In the genomic region with DNA sequence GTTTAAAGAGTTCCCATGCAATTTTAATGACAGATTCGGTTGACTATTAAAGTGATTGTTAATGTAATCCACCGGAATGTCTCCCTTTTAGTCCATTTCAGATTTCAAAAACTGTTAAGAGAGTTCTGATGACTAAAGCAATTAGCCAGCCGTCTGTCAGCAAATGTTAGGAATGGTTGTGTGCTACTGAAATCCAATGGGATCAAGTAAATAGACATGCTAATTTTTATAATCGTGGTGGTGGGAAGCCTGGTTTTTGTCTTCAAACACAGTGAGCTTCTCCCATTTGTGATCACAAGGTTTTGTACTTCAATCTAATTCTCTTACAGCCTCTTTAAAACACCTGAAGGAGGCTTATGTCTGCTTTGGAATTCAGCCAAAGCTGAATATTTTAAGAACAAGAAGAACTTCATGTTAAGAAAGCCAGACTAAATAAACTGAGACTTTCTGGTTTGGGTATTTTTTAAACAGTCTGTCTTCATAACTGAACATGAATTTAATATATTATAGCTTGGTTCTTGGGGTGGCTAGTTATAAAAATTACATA, we compare ENCODE assay signal across 10 mouse cellular contexts. TPM values are rescaled to one million over a fixed set of nuclear protein-coding genes. Genes with fewer than 3 reads are reported as not detected.
DNase-seq lines count a peak whose midpoint lies in the region; ATAC-seq and TF ChIP-seq lines count a peak whose summit lies in the region.
"Had no signal": no experiment of that assay in that cellular context is flagged by ENCODE, and none has a peak within 500 bp of the region (broad histone marks: within the 10 kb centered on the region; RNA-seq: fewer than 3 reads in every experiment).

No protein-coding gene starts in this region.

- peak overlapping the region; percentile 28 for H3K4me3 ChIP-seq in heart, embryonic 12.5 days
- H3K4me3 ChIP-seq in lung, adult 2 months (replicated peaks; ENCODE audit: extremely low read depth, low read depth, low read length): peak overlapping the region; percentile 36
- H3K4me3 ChIP-seq in heart, postnatal 0 days (ENCODE audit: low read depth, low read length): peak overlapping the region; percentile 73
- peak overlapping the region; percentile 64; the same call in 1 of the 2 replicates for H3K4me3 ChIP-seq in neural tube, embryonic 14.5 days (ENCODE audit: low read depth, low read length)

- peaks cover 44% of the 10 kb centered on the region for H3K4me1 ChIP-seq in heart, embryonic 12.5 days (replicated peaks)
- peaks cover 7% of the 10 kb centered on the region for H3K4me1 ChIP-seq in lung, adult 2 months (ENCODE audit: control insufficient read depth, insufficient read depth, low read length)
- H3K4me1 ChIP-seq in heart, postnatal 0 days (ENCODE audit: control insufficient read depth, insufficient read depth): peaks cover 41% of the 10 kb centered on the region
- H3K4me1 ChIP-seq in neural tube, embryonic 14.5 days (ENCODE audit: control insufficient read depth, insufficient read depth, low read length): no peaks in the 10 kb centered on the region

- H3K9ac ChIP-seq in heart, embryonic 12.5 days: no peak overlapping the region
- peak overlapping the region; percentile 70; the same call in 1 of the 2 replicates for H3K9ac ChIP-seq in heart, postnatal 0 days (replicated peaks; ENCODE audit: low read depth, low read length)
- no peak overlapping the region for H3K9ac ChIP-seq in neural tube, embryonic 14.5 days (replicated peaks; ENCODE audit: low read depth, low read length)

- 54% methylated on average over 4 of the region's 4 CpGs for WGBS in heart, embryonic 12.5 days
- WGBS in lung, adult 2 months: 55% methylated on average over 4 of the region's 4 CpGs
- 35% methylated on average over 4 of the region's 4 CpGs for WGBS in heart, postnatal 0 days
- WGBS in neural tube, embryonic 14.5 days: 50% methylated on average over 4 of the region's 4 CpGs

- H3K36me3 ChIP-seq in heart, embryonic 12.5 days: no peaks in the 10 kb centered on the region
- H3K36me3 ChIP-seq in heart, postnatal 0 days (replicated peaks; ENCODE audit: control insufficient read depth, insufficient read depth, low read length): no peaks in the 10 kb centered on the region
- no peaks in the 10 kb centered on the region for H3K36me3 ChIP-seq in neural tube, embryonic 14.5 days (ENCODE audit: control insufficient read depth, insufficient read depth, low read length)
- H3K36me3 ChIP-seq: midbrain, embryonic 10.5 days had no signal

- ATAC-seq in heart, embryonic 12.5 days (ENCODE audit: insufficient number of reproducible peaks, low FRiP score): no peak
- ATAC-seq in heart, postnatal 0 days (ENCODE audit: insufficient read depth, low read depth): no peak
- ATAC-seq in neural tube, embryonic 14.5 days (ENCODE audit: low read depth): no peak

- no peak for TF ChIP-seq EP300 in heart, postnatal 0 days (IDR thresholded peaks at IDR 0.05; ENCODE audit: low read depth)

- peak overlapping the region; percentile 47; the same call in 1 of the 2 replicates for H3K4me2 ChIP-seq in heart, embryonic 12.5 days
- peak overlapping the region; percentile 98 for H3K4me2 ChIP-seq in heart, postnatal 0 days (ENCODE audit: low read depth, low read length)
- no peak overlapping the region for H3K4me2 ChIP-seq in neural tube, embryonic 14.5 days (ENCODE audit: low read depth, low read length)

- TF ChIP-seq CTCF in lung, adult 2 months (IDR thresholded peaks at IDR 0.05; ENCODE audit: insufficient read depth, low read length): no peak
- TF ChIP-seq CTCF in heart, postnatal 0 days (IDR thresholded peaks at IDR 0.05; ENCODE audit: low read depth): no peak

- H3K27me3 ChIP-seq in heart, embryonic 12.5 days (replicated peaks): no peaks in the 10 kb centered on the region
- no peaks in the 10 kb centered on the region for H3K27me3 ChIP-seq in heart, postnatal 0 days (ENCODE audit: control insufficient read depth, insufficient read depth, low read length)
- peaks cover 7% of the 10 kb centered on the region for H3K27me3 ChIP-seq in neural tube, embryonic 14.5 days (ENCODE audit: control insufficient read depth, insufficient read depth, low read length)

- no peak for DNase-seq in heart, adult 8-10 months (ENCODE audit: low spot score)
- no peak for DNase-seq in lung, adult 2 months
- DNase-seq in lung, adult 18-20 months: no peak
- no peak for DNase-seq in heart, postnatal 0 days (ENCODE audit: low spot score)
- DNase-seq in adrenal gland, adult 18-20 months (ENCODE audit: low spot score in 2 of 2): no peak
- DNase-seq in urinary bladder, postnatal 14 days (ENCODE audit: low spot score): no peak
- DNase-seq: cerebellum, postnatal 10 days had no signal

- no peak for TF ChIP-seq POLR2A in lung, adult 2 months (IDR thresholded peaks at IDR 0.05; ENCODE audit: borderline replicate concordance, extremely low read depth, low read depth, low read length)

- H3K9me3 ChIP-seq in heart, embryonic 12.5 days (replicated peaks): no peaks in the 10 kb centered on the region
- no peaks in the 10 kb centered on the region for H3K9me3 ChIP-seq in heart, postnatal 0 days (replicated peaks; ENCODE audit: control insufficient read depth, low read length)
- no peaks in the 10 kb centered on the region for H3K9me3 ChIP-seq in neural tube, embryonic 14.5 days (ENCODE audit: control insufficient read depth, low read length)
- H3K9me3 ChIP-seq: midbrain, embryonic 10.5 days had no signal

- no peak overlapping the region for H3K27ac ChIP-seq in heart, embryonic 12.5 days (ENCODE audit: poor library complexity, severe bottlenecking)
- peak overlapping the region; percentile 94 for H3K27ac ChIP-seq in heart, postnatal 0 days (ENCODE audit: low read depth)
- H3K27ac ChIP-seq in neural tube, embryonic 14.5 days (ENCODE audit: low read depth, low read length): no peak overlapping the region
- H3K27ac ChIP-seq: midbrain, embryonic 10.5 days had no signal

RNA-seq across cellular contexts. Expression of a gene that starts 1.6 kb away (rescaled TPM):
- polyA plus RNA-seq in heart, embryonic 12.5 days (2016; fragmentation: Nextera tagmentation; extraction: Ambion mirVana): 4.4 and 4.8 TPM in 2 replicates
- 10 to 100 TPM; 39.6 to 45.7 (median 40.9) TPM for total RNA-seq in heart, adult 8-10 months (2022)
- polyA plus RNA-seq in lung, adult 2 months (2012; rRNA removed): 6.4 and 9.5 TPM in 2 replicates
- 10.7 and 10.8 TPM in 2 replicates for total RNA-seq in heart, postnatal 0 days (2014; rRNA removed; ENCODE audit: low replicate concordance)
- 2.2 and 2.5 TPM in 2 replicates for polyA plus RNA-seq in heart, postnatal 0 days (2015; fragmentation: Nextera tagmentation; extraction: Ambion mirVana)
- polyA plus RNA-seq in neural tube, embryonic 14.5 days (2014; fragmentation: Nextera tagmentation; extraction: Ambion mirVana): 1.7 and 1.9 TPM in 2 replicates
- total RNA-seq in adrenal gland, adult 18-20 months (2021): 10 to 100 TPM; 20.5 to 33.3 TPM

RNA-seq across cellular contexts. Expression of a gene that starts 28.4 kb away (rescaled TPM):
- polyA plus RNA-seq in heart, embryonic 12.5 days (2016; fragmentation: Nextera tagmentation; extraction: Ambion mirVana): 35.4 and 36.4 TPM in 2 replicates
- total RNA-seq in heart, adult 8-10 months (2022): 10 to 100 TPM; 32.5 to 36.9 (median 34.6) TPM
- 24.9 and 36.7 TPM in 2 replicates for polyA plus RNA-seq in lung, adult 2 months (2012; rRNA removed)
- total RNA-seq in heart, postnatal 0 days (2014; rRNA removed; ENCODE audit: low replicate concordance): 21.8 and 24.2 TPM in 2 replicates
- 43.5 and 46.7 TPM in 2 replicates for polyA plus RNA-seq in heart, postnatal 0 days (2015; fragmentation: Nextera tagmentation; extraction: Ambion mirVana)
- polyA plus RNA-seq in neural tube, embryonic 14.5 days (2014; fragmentation: Nextera tagmentation; extraction: Ambion mirVana): 33.8 and 35.0 TPM in 2 replicates
- total RNA-seq in adrenal gland, adult 18-20 months (2021): 10 to 100 TPM; 35.7 to 48.1 TPM
